Mouse (Mus musculus) olfactory bulb, adult 2 months (tissue): ENCODE data around the gene Sectm1a.

ENCODE experiments used
- CTCF ChIP-seq: fragments of 200-500 bp; IDR thresholded peaks from 2 replicates; pipeline ENCODE4 v1.5.1; 2012; ENCODE audit warnings: low read depth, mild to moderate bottlenecking, low read length, moderate library complexity; ENCODE audit not compliant: insufficient read depth
- POLR2A ChIP-seq: fragments of 200-500 bp; IDR thresholded peaks from 2 replicates; pipeline ENCODE4 v1.6.1; 2012; ENCODE audit warnings: mild to moderate bottlenecking, low read depth, low read length, moderate library complexity; ENCODE audit not compliant: insufficient read depth

DNA sequence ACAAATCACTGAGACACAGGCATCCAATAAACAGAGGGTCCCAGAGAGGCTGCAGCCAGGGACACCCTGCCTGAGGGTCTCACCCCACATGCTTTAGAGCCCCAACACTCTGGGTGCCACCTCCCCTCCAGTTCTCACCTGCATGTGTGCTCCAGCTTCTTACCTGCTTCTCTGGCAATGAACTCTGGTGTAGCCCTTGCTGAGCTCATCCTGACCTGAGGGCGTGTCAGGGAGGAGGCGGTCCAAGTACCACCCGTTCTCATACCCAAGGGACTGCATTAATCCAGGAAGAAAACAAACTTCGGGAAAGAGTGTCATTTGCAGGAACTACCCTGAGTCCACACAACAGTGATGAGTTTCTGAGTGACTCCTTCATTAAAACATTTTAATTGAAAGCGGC, 17.6 kb downstream of the Sectm1a start, which contains the start of gene Sectm1b:
- no peak for TF ChIP-seq CTCF
- no peak for TF ChIP-seq POLR2A
